Mouse (Mus musculus) thymus, adult 18-20 months (tissue): ENCODE results near the gene 1700029P11Rik.
A peak's percentile ranks its signal among the peaks of the same experiment; 100 is the strongest.

Experiments
- DNase-seq, 2 experiments: peaks; one replicate each; pipeline ENCODE4 v3.0.0; 2022; ENCODE audit warnings: mixed read lengths in 2 of 2

Gene 1700029P11Rik

GRCm38 (mm10) chr15:81980321-81980720 lies at the start of gene 1700029P11Rik:
TSS of gene 1700029P11Rik (plus strand) at chr15:81980540.
- no peak for DNase-seq

- peak; percentile 36 to 46 for DNase-seq
These were observed 47.3 kb upstream of the 1700029P11Rik start for GRCm38 (mm10) chr15:81932951-81933470.

GRCm38 (mm10) chr15:81933986-81934385 lies 46.4 kb upstream of the 1700029P11Rik start:
- no peak for DNase-seq

GRCm38 (mm10) chr15:81935869-81936637 lies 44.3 kb upstream of the 1700029P11Rik start:
- no peak for DNase-seq

- no peak for DNase-seq
These were observed 43.7 kb upstream of the 1700029P11Rik start, which contains the start of gene Csdc2 for GRCm38 (mm10) chr15:81936679-81937078. TSS of gene Csdc2 (plus strand) at chr15:81936759.

- DNase-seq: no peak
These were observed 43.0 kb upstream of the 1700029P11Rik start for GRCm38 (mm10) chr15:81937098-81937972.

GRCm38 (mm10) chr15:81938246-81938645 lies 42.1 kb upstream of the 1700029P11Rik start:
- DNase-seq: no peak

GRCm38 (mm10) chr15:81939157-81939715 lies 41.1 kb upstream of the 1700029P11Rik start:
- DNase-seq: no peak

- DNase-seq: no peak
These were observed 40.6 kb upstream of the 1700029P11Rik start for GRCm38 (mm10) chr15:81939774-81940173.

- no peak for DNase-seq
These were observed 40.1 kb upstream of the 1700029P11Rik start for GRCm38 (mm10) chr15:81940219-81940618.

GRCm38 (mm10) chr15:81941010-81941409 lies 39.3 kb upstream of the 1700029P11Rik start:
- no peak for DNase-seq

- no peak for DNase-seq
These were observed 37.1 kb upstream of the 1700029P11Rik start for GRCm38 (mm10) chr15:81943176-81943749.

- no peak for DNase-seq
These were observed 31.3 kb upstream of the 1700029P11Rik start for GRCm38 (mm10) chr15:81949076-81949475.

GRCm38 (mm10) chr15:81949476-81950131 lies 30.7 kb upstream of the 1700029P11Rik start:
- no peak for DNase-seq

GRCm38 (mm10) chr15:81950716-81951115 lies 29.6 kb upstream of the 1700029P11Rik start:
- no peak for DNase-seq

- no peak for DNase-seq
These were observed 29.2 kb upstream of the 1700029P11Rik start for GRCm38 (mm10) chr15:81951159-81951558.

GRCm38 (mm10) chr15:81952310-81952709 lies 28.0 kb upstream of the 1700029P11Rik start:
- DNase-seq: no peak

- no peak for DNase-seq
These were observed 26.2 kb upstream of the 1700029P11Rik start for GRCm38 (mm10) chr15:81954151-81954583.

GRCm38 (mm10) chr15:81954716-81955115 lies 25.6 kb upstream of the 1700029P11Rik start:
- DNase-seq: no peak

- DNase-seq: no peak
These were observed 24.9 kb upstream of the 1700029P11Rik start for GRCm38 (mm10) chr15:81955414-81955813.

- no peak for DNase-seq
These were observed 23.9 kb upstream of the 1700029P11Rik start for GRCm38 (mm10) chr15:81956457-81956856.

GRCm38 (mm10) chr15:81957598-81957997 lies 22.7 kb upstream of the 1700029P11Rik start:
- DNase-seq: no peak
